Mouse (Mus musculus): ENCODE measurements around the gene Wipf2. TPM values are rescaled to one million over a fixed set of nuclear protein-coding genes. Genes with fewer than 3 reads are reported as not detected.
"Not testable (repeated sequence)": the region's sequence is repeated elsewhere in the genome, so short reads cannot be mapped to it uniquely, and the experiment has no call there.

The Wipf2 gene
- total RNA-seq, 2 experiments from 2014 or later: 7.3 to 10.1 TPM

GRCm38 (mm10) chr11:98931513-98932292 lies 68.3 kb downstream of the Wipf2 start:
- peak in 1 of 2 experiments; percentile 53 for DNase-seq

GRCm38 (mm10) chr11:98932293-98933091 lies 69.1 kb downstream of the Wipf2 start:
- peak; percentile 19 to 40 for DNase-seq

- DNase-seq: peak; percentile 82
These were observed 69.7 kb downstream of the Wipf2 start for GRCm38 (mm10) chr11:98933151-98933550.

- not testable (repeated sequence) for DNase-seq
These were observed 70.4 kb downstream of the Wipf2 start for GRCm38 (mm10) chr11:98933847-98934246.

- DNase-seq: no peak
These were observed 70.9 kb downstream of the Wipf2 start for GRCm38 (mm10) chr11:98934367-98934766.

- DNase-seq: peak in 1 of 2 experiments; percentile 16
These were observed 71.7 kb downstream of the Wipf2 start for GRCm38 (mm10) chr11:98935123-98935522.

- DNase-seq: peak; percentile 89 to 90
These were observed 72.7 kb downstream of the Wipf2 start for GRCm38 (mm10) chr11:98936170-98936569.

GRCm38 (mm10) chr11:98936606-98937409 lies 73.4 kb downstream of the Wipf2 start:
- DNase-seq: peak; percentile 46 to 77

GRCm38 (mm10) chr11:98937410-98937913 lies 74.0 kb downstream of the Wipf2 start:
- DNase-seq: peak; percentile 90 to 96

GRCm38 (mm10) chr11:98937914-98938694 lies 74.7 kb downstream of the Wipf2 start:
- peak; percentile 67 to 74 for DNase-seq

- no peak for DNase-seq
These were observed 75.3 kb downstream of the Wipf2 start for GRCm38 (mm10) chr11:98938701-98939083.

- DNase-seq: no peak
These were observed 75.9 kb downstream of the Wipf2 start for GRCm38 (mm10) chr11:98939084-98939952.

GRCm38 (mm10) chr11:98939953-98940641 lies 76.7 kb downstream of the Wipf2 start:
- DNase-seq: peak; percentile 35 to 47

- peak in 1 of 2 experiments; percentile 32 for DNase-seq
These were observed 77.3 kb downstream of the Wipf2 start for GRCm38 (mm10) chr11:98940776-98941175.

- peak; percentile 76 to 79 for DNase-seq
These were observed 77.9 kb downstream of the Wipf2 start for GRCm38 (mm10) chr11:98941341-98941825.

- DNase-seq: peak; percentile 92 to 94
These were observed 78.5 kb downstream of the Wipf2 start for GRCm38 (mm10) chr11:98941826-98942550.

GRCm38 (mm10) chr11:98942555-98942922 lies 79.1 kb downstream of the Wipf2 start:
- no peak for DNase-seq

- DNase-seq: peak; percentile 84 to 91
These were observed 79.6 kb downstream of the Wipf2 start for GRCm38 (mm10) chr11:98942923-98943641.
